Mouse (Mus musculus): ENCODE data around the gene Nus1. TPM values are rescaled to one million over a fixed set of nuclear protein-coding genes. Genes with fewer than 3 reads are reported as not detected.

Nus1 gene
- polyA plus RNA-seq, 1 experiment from 2014 or later: 5.9 TPM

DNA sequence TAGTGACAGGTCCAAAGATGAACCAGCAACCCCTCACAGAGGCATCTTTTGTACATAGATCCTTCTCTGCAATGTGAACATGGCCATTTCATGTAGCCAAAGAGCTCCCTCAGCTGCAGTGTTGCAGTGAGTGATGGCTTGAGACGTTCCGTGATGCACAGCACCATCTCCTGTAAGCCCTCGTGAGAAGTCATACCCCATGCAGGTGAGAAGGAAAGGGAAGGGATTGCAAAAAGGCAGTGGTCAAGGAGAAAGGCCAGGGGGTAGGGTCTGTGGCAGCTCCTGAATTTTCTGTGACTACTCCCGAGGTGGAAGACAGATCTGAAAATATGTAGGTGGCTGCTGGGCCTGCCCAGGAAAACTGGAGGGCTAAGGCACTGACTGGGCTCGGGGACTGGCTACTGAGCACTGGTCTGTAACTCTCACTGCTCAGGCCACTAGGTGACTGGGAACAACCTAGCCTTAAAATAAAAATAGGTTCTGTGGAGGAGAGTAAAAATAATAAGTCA, 28.4 kb upstream of the Nus1 start, which contains the start of gene Nepn:
TSS of gene Nepn (plus strand) at position 51 of the 509 bp plus-strand sequence.
- ATAC-seq (no peak), DNase-seq (no peak)
- TF ChIP-seq EP300 (IDR thresholded peaks at IDR 0.05; ENCODE audit: low read depth) (no peak), CTCF (IDR thresholded peaks at IDR 0.05; ENCODE audit: low read depth) (no peak)
- WGBS (ENCODE audit: insufficient replicate concordance): 71% methylated on average over 5 of the region's 5 CpGs
- Histone ChIP-seq H3K4me1 (ENCODE audit: insufficient read depth) (no peaks in the 10 kb centered on the region), H3K36me3 (replicated peaks; ENCODE audit: insufficient read depth, low read length) (no peaks in the 10 kb centered on the region), H3K4me3 (ENCODE audit: low read depth, low read length) (no peak within 1 kb of the TSS), H3K9me3 (ENCODE audit: low read length) (no peaks in the 10 kb centered on the region), H3K27ac (ENCODE audit: low read depth) (no peak within 1 kb of the TSS), H3K9ac (replicated peaks) (no peak within 1 kb of the TSS), H3K27me3 (ENCODE audit: insufficient read depth, low read length) (no peaks in the 10 kb centered on the region), H3K4me2 (ENCODE audit: low read depth, low read length) (no peak within 1 kb of the TSS)

DNA sequence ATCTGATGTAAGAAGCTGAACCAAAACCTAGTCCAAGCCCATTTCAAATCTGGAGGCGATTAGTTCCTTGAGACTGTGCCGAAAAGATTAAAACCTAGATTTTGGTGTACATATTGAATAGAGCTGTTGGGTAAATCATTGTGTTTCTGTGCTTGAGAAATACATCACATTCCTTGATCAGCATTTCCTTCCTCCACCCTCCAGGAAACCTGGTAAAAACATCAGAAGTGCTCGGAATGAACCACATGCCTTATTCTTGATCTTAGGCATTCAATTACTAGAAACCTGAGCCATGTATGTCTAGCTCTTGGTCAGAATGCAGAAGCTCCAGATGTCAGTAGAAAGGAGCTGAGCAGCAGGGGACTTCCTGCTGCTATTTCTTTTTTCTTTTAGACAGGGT, 27.9 kb upstream of the Nus1 start:
- Histone ChIP-seq H3K27me3 (ENCODE audit: insufficient read depth, low read length) (no peaks in the 10 kb centered on the region), H3K4me1 (ENCODE audit: insufficient read depth) (no peaks in the 10 kb centered on the region), H3K9me3 (ENCODE audit: low read length) (no peaks in the 10 kb centered on the region), H3K27ac (ENCODE audit: low read depth) (no peak overlapping the region), H3K36me3 (replicated peaks; ENCODE audit: insufficient read depth, low read length) (no peaks in the 10 kb centered on the region), H3K4me2 (ENCODE audit: low read depth, low read length) (no peak overlapping the region), H3K4me3 (ENCODE audit: low read depth, low read length) (no peak overlapping the region), H3K9ac (replicated peaks) (no peak overlapping the region)
- no peak for TF ChIP-seq EP300 (IDR thresholded peaks at IDR 0.05; ENCODE audit: low read depth)
- TF ChIP-seq CTCF (IDR thresholded peaks at IDR 0.05; ENCODE audit: low read depth): no peak
- 58% methylated on average over 3 of the region's 3 CpGs for WGBS (ENCODE audit: insufficient replicate concordance)
- DNase-seq (no peak), ATAC-seq (no peak)

DNA sequence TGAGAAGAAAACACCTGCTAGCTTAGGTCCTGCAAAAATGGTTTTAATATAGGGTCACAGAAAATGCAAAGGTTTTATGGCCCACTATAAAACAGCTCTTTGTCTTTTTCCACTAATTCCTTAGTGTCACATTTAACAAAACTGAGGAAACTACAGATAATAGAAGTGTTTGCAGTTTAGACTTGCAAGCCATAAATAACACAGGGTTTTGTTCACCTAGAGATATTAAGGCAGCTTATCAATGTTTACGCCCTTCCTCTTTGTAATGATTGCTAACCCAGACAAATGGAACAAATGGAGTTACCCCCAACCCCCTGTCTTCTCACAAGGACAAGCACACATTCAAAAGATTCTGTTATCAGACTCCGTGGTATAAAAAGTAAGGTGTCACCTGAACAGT, 26.1 kb upstream of the Nus1 start:
- WGBS (ENCODE audit: insufficient replicate concordance): 59% methylated on average over 2 of the region's 2 CpGs
- H3K36me3 ChIP-seq (replicated peaks; ENCODE audit: insufficient read depth, low read length): no peaks in the 10 kb centered on the region

DNA sequence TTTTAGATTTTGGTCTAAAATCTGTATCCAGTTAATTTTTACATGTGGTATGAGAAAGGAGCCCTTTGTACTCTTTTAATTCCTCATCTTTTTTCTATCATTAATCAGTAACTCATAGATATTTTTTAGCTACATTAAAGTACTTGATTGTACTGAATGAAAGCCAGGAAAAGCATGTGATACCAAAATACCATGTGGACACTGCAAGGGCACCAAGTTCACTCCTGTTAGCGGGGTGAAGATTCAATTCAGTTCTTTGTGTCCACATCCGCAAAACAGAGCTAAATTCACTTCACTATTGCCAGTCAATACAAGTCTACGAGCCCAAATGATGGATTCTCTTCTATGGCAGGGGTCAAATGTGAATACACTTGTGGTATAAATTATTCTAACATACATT, 20.7 kb upstream of the Nus1 start:
- Histone ChIP-seq H3K27ac (ENCODE audit: low read depth) (no peak overlapping the region), H3K4me3 (ENCODE audit: low read depth, low read length) (no peak overlapping the region), H3K36me3 (replicated peaks; ENCODE audit: insufficient read depth, low read length) (no peaks in the 10 kb centered on the region), H3K9me3 (ENCODE audit: low read length) (no peaks in the 10 kb centered on the region), H3K27me3 (ENCODE audit: insufficient read depth, low read length) (no peaks in the 10 kb centered on the region), H3K4me1 (ENCODE audit: insufficient read depth) (no peaks in the 10 kb centered on the region), H3K9ac (replicated peaks) (no peak overlapping the region), H3K4me2 (ENCODE audit: low read depth, low read length) (no peak overlapping the region)
- TF ChIP-seq CTCF (IDR thresholded peaks at IDR 0.05; ENCODE audit: low read depth) (no peak), EP300 (IDR thresholded peaks at IDR 0.05; ENCODE audit: low read depth) (no peak)
- no peak for ATAC-seq
- 79% methylated on average over 3 of the region's 3 CpGs for WGBS (ENCODE audit: insufficient replicate concordance)
- DNase-seq: no peak

More for the DNA sequence above, 26.1 kb upstream of the Nus1 start:
- Histone ChIP-seq H3K9me3 (ENCODE audit: low read length) (no peaks in the 10 kb centered on the region), H3K27ac (ENCODE audit: low read depth) (no peak overlapping the region), H3K9ac (replicated peaks) (no peak overlapping the region), H3K27me3 (ENCODE audit: insufficient read depth, low read length) (no peaks in the 10 kb centered on the region), H3K4me1 (ENCODE audit: insufficient read depth) (no peaks in the 10 kb centered on the region), H3K4me3 (ENCODE audit: low read depth, low read length) (no peak overlapping the region), H3K4me2 (ENCODE audit: low read depth, low read length) (no peak overlapping the region)
- DNase-seq (no peak), ATAC-seq (no peak)
- TF ChIP-seq CTCF (IDR thresholded peaks at IDR 0.05; ENCODE audit: low read depth): no peak
- no peak for TF ChIP-seq EP300 (IDR thresholded peaks at IDR 0.05; ENCODE audit: low read depth)

DNA sequence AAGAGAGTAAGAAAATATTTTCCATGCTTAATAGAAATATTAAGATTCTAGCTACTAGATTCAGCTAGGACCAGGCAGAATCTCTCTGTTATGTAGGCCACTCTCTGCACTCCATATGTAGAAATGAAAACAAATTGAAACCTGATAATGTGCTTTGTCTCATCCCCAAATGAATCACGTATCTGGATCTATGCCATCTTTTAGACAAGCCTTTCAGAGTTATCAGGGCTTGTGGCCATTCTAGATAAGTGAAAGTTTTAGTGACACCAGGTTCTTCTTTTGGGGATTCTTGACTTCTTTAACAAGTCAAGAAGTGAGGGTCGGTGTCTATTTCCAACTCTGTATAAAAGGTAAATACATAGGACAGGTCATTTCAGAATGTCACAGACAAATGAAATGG, 18.6 kb upstream of the Nus1 start:
- no peaks in the 10 kb centered on the region for H3K27me3 ChIP-seq (ENCODE audit: insufficient read depth, low read length)
- H3K4me3 ChIP-seq (ENCODE audit: low read depth, low read length): no peak overlapping the region
- no peaks in the 10 kb centered on the region for H3K36me3 ChIP-seq (replicated peaks; ENCODE audit: insufficient read depth, low read length)
- no peak overlapping the region for H3K27ac ChIP-seq (ENCODE audit: low read depth)
- no peak overlapping the region for H3K9ac ChIP-seq (replicated peaks)
- no peaks in the 10 kb centered on the region for H3K4me1 ChIP-seq (ENCODE audit: insufficient read depth)
- no peaks in the 10 kb centered on the region for H3K9me3 ChIP-seq (ENCODE audit: low read length)
- no peak overlapping the region for H3K4me2 ChIP-seq (ENCODE audit: low read depth, low read length)
- ATAC-seq (no peak), DNase-seq (no peak)
- WGBS (ENCODE audit: insufficient replicate concordance): 61% methylated on average over 2 of the region's 2 CpGs
- TF ChIP-seq EP300 (IDR thresholded peaks at IDR 0.05; ENCODE audit: low read depth) (no peak), CTCF (IDR thresholded peaks at IDR 0.05; ENCODE audit: low read depth) (no peak)

DNA sequence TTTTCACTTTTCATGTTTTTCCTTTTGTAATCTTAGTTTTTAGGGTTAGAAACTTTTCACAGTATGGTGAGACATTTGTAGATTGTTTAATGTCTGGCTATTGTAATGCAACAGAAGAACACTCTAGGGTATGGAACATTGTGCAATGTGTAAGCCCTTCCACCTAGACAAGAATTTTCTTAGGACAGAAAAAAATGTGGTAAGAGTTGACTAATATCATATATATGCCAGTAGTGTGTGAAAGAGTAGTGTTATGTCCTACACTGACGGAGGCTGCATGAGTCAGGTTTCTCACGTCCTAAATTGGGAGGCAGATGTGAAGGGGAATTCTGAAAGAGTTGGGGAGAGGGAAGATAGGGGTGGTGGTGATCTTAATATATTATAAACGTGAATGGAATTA, 17.6 kb upstream of the Nus1 start:
- H3K27ac ChIP-seq (ENCODE audit: low read depth): no peak overlapping the region
- H3K36me3 ChIP-seq (replicated peaks; ENCODE audit: insufficient read depth, low read length): no peaks in the 10 kb centered on the region
- no peak overlapping the region for H3K4me3 ChIP-seq (ENCODE audit: low read depth, low read length)
- ATAC-seq: no peak
- TF ChIP-seq CTCF (IDR thresholded peaks at IDR 0.05; ENCODE audit: low read depth): no peak
- TF ChIP-seq EP300 (IDR thresholded peaks at IDR 0.05; ENCODE audit: low read depth): no peak
- no peaks in the 10 kb centered on the region for H3K27me3 ChIP-seq (ENCODE audit: insufficient read depth, low read length)
- H3K9me3 ChIP-seq (ENCODE audit: low read length): no peaks in the 10 kb centered on the region
- no peak overlapping the region for H3K4me2 ChIP-seq (ENCODE audit: low read depth, low read length)
- WGBS (ENCODE audit: insufficient replicate concordance): 51% methylated on average over 3 of the region's 3 CpGs
- DNase-seq: no peak
- H3K9ac ChIP-seq (replicated peaks): no peak overlapping the region
- H3K4me1 ChIP-seq (ENCODE audit: insufficient read depth): no peaks in the 10 kb centered on the region

DNA sequence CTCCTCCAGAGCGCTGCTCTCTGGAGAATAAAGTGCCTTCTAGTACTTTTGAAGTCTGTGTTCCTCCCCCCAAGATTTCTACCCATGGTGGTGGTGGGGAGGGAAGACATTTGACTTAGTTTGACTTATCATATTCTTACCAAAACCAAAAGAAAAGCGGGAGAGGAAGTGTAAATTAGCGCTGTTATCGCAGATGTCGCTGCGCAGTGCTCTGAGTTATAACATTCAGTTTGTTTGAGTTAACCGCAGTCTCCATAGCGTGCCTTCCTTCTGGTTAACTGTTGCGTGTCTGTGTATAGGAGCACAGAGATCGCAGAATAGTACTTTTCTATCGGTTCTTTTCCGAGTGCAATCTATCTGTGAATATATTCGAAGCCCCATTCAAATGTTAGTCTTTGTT, 12.2 kb upstream of the Nus1 start:
- Histone ChIP-seq H3K27me3 (ENCODE audit: insufficient read depth, low read length) (no peaks in the 10 kb centered on the region), H3K4me3 (ENCODE audit: low read depth, low read length) (no peak overlapping the region), H3K4me2 (ENCODE audit: low read depth, low read length) (no peak overlapping the region), H3K9me3 (ENCODE audit: low read length) (no peaks in the 10 kb centered on the region), H3K4me1 (ENCODE audit: insufficient read depth) (no peaks in the 10 kb centered on the region), H3K9ac (replicated peaks) (no peak overlapping the region), H3K36me3 (replicated peaks; ENCODE audit: insufficient read depth, low read length) (no peaks in the 10 kb centered on the region), H3K27ac (ENCODE audit: low read depth) (no peak overlapping the region)
- DNase-seq: no peak
- no peak for ATAC-seq
- TF ChIP-seq CTCF (IDR thresholded peaks at IDR 0.05; ENCODE audit: low read depth): no peak
- 82% methylated on average over 13 of the region's 13 CpGs for WGBS (ENCODE audit: insufficient replicate concordance)
